Mouse (Mus musculus): ENCODE data around the gene Gucy2e. TPM values are rescaled to one million over a fixed set of nuclear protein-coding genes. Genes with fewer than 3 reads are reported as not detected.

The Gucy2e gene
- polyA plus RNA-seq, 1 experiment from 2014 or later, result 0.07 TPM

DNA sequence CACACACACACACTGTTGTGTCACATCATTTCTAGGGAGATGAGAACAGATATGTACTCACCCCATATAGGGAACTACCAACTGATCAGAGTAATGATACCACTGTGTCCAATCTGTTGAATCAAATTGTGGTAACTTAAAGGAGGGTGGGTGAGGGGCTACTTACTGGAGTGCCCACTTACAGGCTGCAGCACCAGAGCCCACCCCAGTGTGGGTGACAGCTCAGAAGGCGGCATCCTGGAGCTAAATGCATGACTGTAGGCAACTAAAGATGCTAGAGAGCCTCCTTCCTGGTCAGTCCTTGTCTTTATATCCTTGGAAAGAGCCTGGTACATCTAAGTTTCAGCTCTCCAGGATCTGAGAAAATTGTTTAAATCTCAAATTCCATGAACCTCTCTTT lies 37.6 kb downstream of the Gucy2e start:
- no peak for ATAC-seq (replicated peaks; ENCODE audit: low FRiP score)
- WGBS, result 81% methylated on average over 1 of the region's 1 CpGs
- H3K4me2 ChIP-seq (ENCODE audit: low read depth, low read length, severe bottlenecking), result no peak overlapping the region

GRCm38 (mm10) chr11:69197743-69198142 lies 39.1 kb downstream of the Gucy2e start, which contains the start of gene Alox8:
Gene Alox8, minus strand, starts transcription at chr11:69197843.
- no peak for ATAC-seq (replicated peaks; ENCODE audit: low FRiP score)
- H3K36me3 ChIP-seq (ENCODE audit: control insufficient read depth, insufficient read depth, low read length), result no peaks in the 10 kb centered on the region
- H3K4me2 ChIP-seq (ENCODE audit: low read depth, low read length, severe bottlenecking), result peak within 1 kb of the TSS; percentile 37; the same call in 1 of the 2 replicates
- peak; percentile 44 for DNase-seq (ENCODE audit: low spot score)
- peaks cover 19% of the 10 kb centered on the region for H3K27me3 ChIP-seq (ENCODE audit: control insufficient read depth, insufficient read depth, low read length)
- H3K27ac ChIP-seq (ENCODE audit: low read depth, low read length), result no peak within 1 kb of the TSS
- H3K4me1 ChIP-seq (replicated peaks; ENCODE audit: control insufficient read depth, insufficient read depth, low read length), result 0 out of 2 replicates have a peak, but pooled peaks cover 3% of the 10 kb centered on the region
- peak within 1 kb of the TSS; percentile 15; the same call in 1 of the 2 replicates for H3K4me3 ChIP-seq (ENCODE audit: low read depth, low read length)
- peak within 1 kb of the TSS; percentile 20 for H3K9ac ChIP-seq (ENCODE audit: low read length)
- no peaks in the 10 kb centered on the region for H3K9me3 ChIP-seq (ENCODE audit: control insufficient read depth, low read length)
- 31% methylated on average over 6 of the region's 6 CpGs for WGBS

More for the DNA sequence above, 37.6 kb downstream of the Gucy2e start:
- DNase-seq (ENCODE audit: low spot score), result peak; percentile 9
- Histone ChIP-seq H3K9ac (ENCODE audit: low read length) (no peak overlapping the region), H3K9me3 (ENCODE audit: control insufficient read depth, low read length) (no peaks in the 10 kb centered on the region), H3K27ac (ENCODE audit: low read depth, low read length) (no peak overlapping the region), H3K4me1 (replicated peaks; ENCODE audit: control insufficient read depth, insufficient read depth, low read length) (0 out of 2 replicates have a peak, but pooled peaks cover 3% of the 10 kb centered on the region), H3K36me3 (ENCODE audit: control insufficient read depth, insufficient read depth, low read length) (no peaks in the 10 kb centered on the region), H3K4me3 (ENCODE audit: low read depth, low read length) (no peak overlapping the region), H3K27me3 (ENCODE audit: control insufficient read depth, insufficient read depth, low read length) (peaks cover 19% of the 10 kb centered on the region)

- Histone ChIP-seq H3K27ac (ENCODE audit: low read depth, low read length) (no peak overlapping the region), H3K27me3 (ENCODE audit: control insufficient read depth, insufficient read depth, low read length) (peaks cover 19% of the 10 kb centered on the region), H3K9me3 (ENCODE audit: control insufficient read depth, low read length) (no peaks in the 10 kb centered on the region), H3K4me2 (ENCODE audit: low read depth, low read length, severe bottlenecking) (peak overlapping the region; percentile 37; the same call in 1 of the 2 replicates), H3K9ac (ENCODE audit: low read length) (peak overlapping the region; percentile 20), H3K4me1 (replicated peaks; ENCODE audit: control insufficient read depth, insufficient read depth, low read length) (0 out of 2 replicates have a peak, but pooled peaks cover 3% of the 10 kb centered on the region), H3K36me3 (ENCODE audit: control insufficient read depth, insufficient read depth, low read length) (no peaks in the 10 kb centered on the region), H3K4me3 (ENCODE audit: low read depth, low read length) (peak overlapping the region; percentile 15; the same call in 1 of the 2 replicates)
- 3% methylated on average over 14 of the region's 14 CpGs for WGBS
- DNase-seq (ENCODE audit: low spot score) (peak; percentile 45), ATAC-seq (replicated peaks; ENCODE audit: low FRiP score) (no peak)
These were observed 39.6 kb downstream of the Gucy2e start for GRCm38 (mm10) chr11:69197194-69197593.

DNA sequence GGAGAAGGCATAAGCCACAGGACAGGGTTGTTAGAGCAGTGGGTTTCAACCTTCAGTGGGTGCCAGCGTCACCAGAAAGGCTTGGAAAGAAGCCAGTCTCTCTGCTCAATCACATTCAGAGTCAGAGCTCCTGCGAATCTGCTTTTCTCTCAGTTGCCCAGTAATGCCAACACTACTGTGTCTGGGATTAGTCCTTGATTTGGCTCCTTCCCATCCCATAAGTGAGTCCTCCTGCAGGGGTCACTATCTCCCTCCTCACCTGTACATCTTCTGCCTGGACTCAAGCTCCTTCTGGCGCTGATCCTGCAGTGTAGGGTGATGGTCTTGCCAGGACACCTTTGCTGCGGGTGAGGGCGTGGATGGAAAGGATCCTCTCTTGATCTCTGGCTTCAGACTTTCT lies 40.1 kb downstream of the Gucy2e start:
- no peak for DNase-seq (ENCODE audit: low spot score)
- no peaks in the 10 kb centered on the region for H3K9me3 ChIP-seq (ENCODE audit: control insufficient read depth, low read length)
- no peaks in the 10 kb centered on the region for H3K36me3 ChIP-seq (ENCODE audit: control insufficient read depth, insufficient read depth, low read length)
- 13% methylated on average over 5 of the region's 5 CpGs for WGBS
- no peak for ATAC-seq (replicated peaks; ENCODE audit: low FRiP score)
- no peak overlapping the region for H3K4me2 ChIP-seq (ENCODE audit: low read depth, low read length, severe bottlenecking)
- H3K27ac ChIP-seq (ENCODE audit: low read depth, low read length), result no peak overlapping the region
- H3K4me1 ChIP-seq (replicated peaks; ENCODE audit: control insufficient read depth, insufficient read depth, low read length), result 0 out of 2 replicates have a peak, but pooled peaks cover 3% of the 10 kb centered on the region
- peaks cover 19% of the 10 kb centered on the region for H3K27me3 ChIP-seq (ENCODE audit: control insufficient read depth, insufficient read depth, low read length)
- no peak overlapping the region for H3K4me3 ChIP-seq (ENCODE audit: low read depth, low read length)
- no peak overlapping the region for H3K9ac ChIP-seq (ENCODE audit: low read length)

DNA sequence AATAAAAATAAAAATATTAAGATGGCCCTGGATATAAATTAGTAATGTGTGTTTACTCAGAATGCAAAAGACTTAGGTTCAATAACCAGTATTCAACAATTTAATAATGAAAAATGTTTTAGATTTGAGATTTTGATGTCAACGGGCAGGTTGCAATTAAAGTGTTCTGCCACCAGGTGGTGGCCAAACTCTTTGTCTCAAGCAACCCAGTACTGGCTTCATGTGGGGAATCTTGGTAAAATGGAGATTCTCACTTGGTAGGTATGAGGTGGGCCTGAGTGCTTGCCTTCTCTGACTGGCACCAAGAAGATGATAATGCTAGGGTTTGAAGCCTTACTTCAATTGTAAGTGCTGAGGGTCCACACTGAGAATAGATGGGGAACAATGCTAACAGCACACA lies 44.0 kb downstream of the Gucy2e start:
- no peaks in the 10 kb centered on the region for H3K9me3 ChIP-seq (ENCODE audit: control insufficient read depth, low read length)
- peaks cover 18% of the 10 kb centered on the region for H3K27me3 ChIP-seq (ENCODE audit: control insufficient read depth, insufficient read depth, low read length)
- no peaks in the 10 kb centered on the region for H3K36me3 ChIP-seq (ENCODE audit: control insufficient read depth, insufficient read depth, low read length)
- 8% methylated on average over 1 of the region's 1 CpGs for WGBS
- DNase-seq (ENCODE audit: low spot score) (peak; percentile 66), ATAC-seq (replicated peaks; ENCODE audit: low FRiP score) (no peak)
- no peak overlapping the region for H3K9ac ChIP-seq (ENCODE audit: low read length)
- H3K4me1 ChIP-seq (replicated peaks; ENCODE audit: control insufficient read depth, insufficient read depth, low read length), result 0 out of 2 replicates have a peak, but pooled peaks cover 3% of the 10 kb centered on the region
- no peak overlapping the region for H3K4me2 ChIP-seq (ENCODE audit: low read depth, low read length, severe bottlenecking)
- no peak overlapping the region for H3K4me3 ChIP-seq (ENCODE audit: low read depth, low read length)
- H3K27ac ChIP-seq (ENCODE audit: low read depth, low read length), result no peak overlapping the region

DNA sequence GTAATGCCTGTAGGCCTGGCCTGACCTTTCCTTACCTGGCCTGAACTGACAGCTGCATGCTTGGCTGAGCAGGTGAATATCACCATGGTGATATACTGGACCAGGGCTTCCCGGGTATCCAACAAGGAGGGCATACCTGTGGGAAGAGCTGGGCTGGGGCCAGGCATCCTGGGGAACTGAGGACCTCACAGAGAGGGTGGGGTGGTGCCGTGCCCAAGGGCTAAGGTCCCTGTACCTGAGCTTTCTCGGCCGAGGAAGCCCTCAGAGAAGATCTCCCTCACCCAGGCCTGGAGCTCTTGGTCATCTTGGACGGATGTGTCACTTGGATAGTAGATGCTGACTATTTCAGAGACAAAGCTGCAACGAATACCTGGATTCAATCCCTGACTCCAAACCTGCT lies 50.9 kb downstream of the Gucy2e start:
- no peaks in the 10 kb centered on the region for H3K9me3 ChIP-seq (ENCODE audit: control insufficient read depth, low read length)
- WGBS, result 84% methylated on average over 6 of the region's 6 CpGs

DNA sequence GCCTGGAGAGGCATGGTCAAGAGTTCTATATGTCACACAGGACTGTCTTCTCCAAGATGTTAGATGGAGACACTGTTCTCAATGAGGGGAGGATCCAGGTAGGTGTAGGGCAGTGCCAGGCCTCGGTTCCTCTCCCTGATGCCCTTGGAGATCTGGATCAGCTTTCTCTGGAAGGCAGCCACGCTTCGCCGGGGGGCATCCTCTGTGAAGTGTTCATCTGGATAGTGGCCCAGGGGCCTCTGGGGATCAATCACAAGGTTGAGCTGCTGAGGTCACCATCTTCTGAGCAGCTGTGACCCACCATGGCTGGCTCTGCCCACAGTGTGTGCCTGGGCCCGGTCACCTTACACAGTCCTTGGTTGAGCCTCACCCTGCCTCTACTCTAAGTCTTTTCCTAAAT lies 51.8 kb downstream of the Gucy2e start:
- no peaks in the 10 kb centered on the region for H3K9me3 ChIP-seq (ENCODE audit: control insufficient read depth, low read length)
- H3K4me2 ChIP-seq (ENCODE audit: low read depth, low read length, severe bottlenecking), result no peak overlapping the region
- H3K36me3 ChIP-seq (ENCODE audit: control insufficient read depth, insufficient read depth, low read length), result no peaks in the 10 kb centered on the region
- no peak overlapping the region for H3K9ac ChIP-seq (ENCODE audit: low read length)
- 88% methylated on average over 5 of the region's 5 CpGs for WGBS
- H3K4me3 ChIP-seq (ENCODE audit: low read depth, low read length), result no peak overlapping the region
- ATAC-seq (replicated peaks; ENCODE audit: low FRiP score), result no peak
- no peak for DNase-seq (ENCODE audit: low spot score)
- H3K27ac ChIP-seq (ENCODE audit: low read depth, low read length), result no peak overlapping the region
- H3K4me1 ChIP-seq (replicated peaks; ENCODE audit: control insufficient read depth, insufficient read depth, low read length), result no peaks in the 10 kb centered on the region
- H3K27me3 ChIP-seq (ENCODE audit: control insufficient read depth, insufficient read depth, low read length), result no peaks in the 10 kb centered on the region

More for the DNA sequence above, 50.9 kb downstream of the Gucy2e start:
- Histone ChIP-seq H3K9ac (ENCODE audit: low read length) (no peak overlapping the region), H3K4me3 (ENCODE audit: low read depth, low read length) (no peak overlapping the region), H3K27me3 (ENCODE audit: control insufficient read depth, insufficient read depth, low read length) (no peaks in the 10 kb centered on the region), H3K4me2 (ENCODE audit: low read depth, low read length, severe bottlenecking) (no peak overlapping the region), H3K4me1 (replicated peaks; ENCODE audit: control insufficient read depth, insufficient read depth, low read length) (no peaks in the 10 kb centered on the region), H3K27ac (ENCODE audit: low read depth, low read length) (no peak overlapping the region), H3K36me3 (ENCODE audit: control insufficient read depth, insufficient read depth, low read length) (no peaks in the 10 kb centered on the region)
- ATAC-seq (replicated peaks; ENCODE audit: low FRiP score) (no peak), DNase-seq (ENCODE audit: low spot score) (peak; percentile 36)

GRCm38 (mm10) chr11:69180120-69180519 lies 56.7 kb downstream of the Gucy2e start:
- H3K9me3 ChIP-seq (ENCODE audit: control insufficient read depth, low read length), result no peaks in the 10 kb centered on the region
- ATAC-seq (replicated peaks; ENCODE audit: low FRiP score) (no peak), DNase-seq (ENCODE audit: low spot score) (no peak)
- no peaks in the 10 kb centered on the region for H3K4me1 ChIP-seq (replicated peaks; ENCODE audit: control insufficient read depth, insufficient read depth, low read length)
- H3K4me2 ChIP-seq (ENCODE audit: low read depth, low read length, severe bottlenecking), result no peak overlapping the region
- no peaks in the 10 kb centered on the region for H3K36me3 ChIP-seq (ENCODE audit: control insufficient read depth, insufficient read depth, low read length)
- H3K4me3 ChIP-seq (ENCODE audit: low read depth, low read length), result no peak overlapping the region
- no peak overlapping the region for H3K9ac ChIP-seq (ENCODE audit: low read length)
- no peaks in the 10 kb centered on the region for H3K27me3 ChIP-seq (ENCODE audit: control insufficient read depth, insufficient read depth, low read length)
- 79% methylated on average over 4 of the region's 4 CpGs for WGBS
- H3K27ac ChIP-seq (ENCODE audit: low read depth, low read length), result no peak overlapping the region

DNA sequence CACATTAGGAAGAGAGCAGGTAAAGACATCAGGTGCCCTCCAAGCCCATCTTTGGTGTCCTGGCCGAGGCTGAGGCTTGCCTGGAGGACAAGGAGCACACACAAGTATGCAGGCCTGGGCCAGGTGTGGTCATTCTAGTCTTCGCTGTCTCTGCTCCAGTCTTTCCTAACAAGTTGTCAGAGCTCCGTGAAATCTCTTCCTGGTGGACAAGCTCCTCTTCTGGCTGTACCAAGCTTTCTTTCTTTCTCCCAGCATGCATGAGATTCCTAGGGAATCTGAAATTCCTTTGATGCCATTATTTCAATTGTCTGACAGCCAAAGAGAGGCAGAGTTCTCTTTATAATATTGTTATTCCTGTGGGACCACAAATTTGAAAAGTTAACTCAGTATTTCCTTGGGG lies 57.3 kb downstream of the Gucy2e start:
- Histone ChIP-seq H3K36me3 (ENCODE audit: control insufficient read depth, insufficient read depth, low read length) (no peaks in the 10 kb centered on the region), H3K4me1 (replicated peaks; ENCODE audit: control insufficient read depth, insufficient read depth, low read length) (no peaks in the 10 kb centered on the region), H3K27me3 (ENCODE audit: control insufficient read depth, insufficient read depth, low read length) (no peaks in the 10 kb centered on the region), H3K4me2 (ENCODE audit: low read depth, low read length, severe bottlenecking) (no peak overlapping the region), H3K27ac (ENCODE audit: low read depth, low read length) (no peak overlapping the region), H3K9me3 (ENCODE audit: control insufficient read depth, low read length) (no peaks in the 10 kb centered on the region), H3K4me3 (ENCODE audit: low read depth, low read length) (no peak overlapping the region), H3K9ac (ENCODE audit: low read length) (no peak overlapping the region)
- no peak for ATAC-seq (replicated peaks; ENCODE audit: low FRiP score)
- 49% methylated on average over 3 of the region's 3 CpGs for WGBS
- no peak for DNase-seq (ENCODE audit: low spot score)

Measured in forebrain, embryonic 11.5 days (tissue).